Mouse (Mus musculus): ENCODE results near the gene Rybp. TPM values are rescaled to one million over a fixed set of nuclear protein-coding genes. Genes with fewer than 3 reads are reported as not detected.

Gene Rybp
- polyA plus RNA-seq (2016; fragmentation: Nextera tagmentation; extraction: Ambion mirVana) = 9.2 and 10.4 TPM in 2 replicates

- Histone ChIP-seq H3K4me1 (replicated peaks) (peaks cover 35% of the 10 kb centered on the region), H3K27me3 (ENCODE audit: insufficient read depth, poor library complexity, severe bottlenecking) (peaks cover 37% of the 10 kb centered on the region), H3K36me3 (peaks cover 7% of the 10 kb centered on the region; the same call in 1 of the 2 replicates), H3K4me3 (peak within 1 kb of the TSS; percentile 78), H3K9me3 (no peaks in the 10 kb centered on the region), H3K27ac (peak within 1 kb of the TSS; percentile 98)
- WGBS = under 1% methylated on average over 105 of the region's 112 CpGs
- peak; percentile 92 for DNase-seq (ENCODE audit: low spot score)
Measured at GRCm38 (mm10) chr6:100287334-100288015, at the start of gene Rybp. TSS of gene Rybp (minus strand) at chr6:100287485.

- Histone ChIP-seq H3K9me3 (no peaks in the 10 kb centered on the region), H3K27me3 (ENCODE audit: insufficient read depth, poor library complexity, severe bottlenecking) (peaks cover 85% of the 10 kb centered on the region), H3K36me3 (no peaks in the 10 kb centered on the region), H3K27ac (peak overlapping the region; percentile 90), H3K4me3 (peak overlapping the region; percentile 32), H3K4me1 (replicated peaks) (peaks cover 29% of the 10 kb centered on the region)
- DNase-seq (ENCODE audit: low spot score) = peak; percentile 42
- 3% methylated on average over 14 of the region's 14 CpGs for WGBS
Measured at GRCm38 (mm10) chr6:100336591-100337148, 49.4 kb upstream of the Rybp start.

- no peaks in the 10 kb centered on the region for H3K36me3 ChIP-seq
- H3K9me3 ChIP-seq = no peaks in the 10 kb centered on the region
- peak; percentile 79 for DNase-seq (ENCODE audit: low spot score)
- peaks cover 87% of the 10 kb centered on the region for H3K27me3 ChIP-seq (ENCODE audit: insufficient read depth, poor library complexity, severe bottlenecking)
- H3K4me3 ChIP-seq = peak overlapping the region; percentile 46
- H3K4me1 ChIP-seq (replicated peaks) = peaks cover 32% of the 10 kb centered on the region
- under 1% methylated on average over 18 of the region's 18 CpGs for WGBS
- peak overlapping the region; percentile 90 for H3K27ac ChIP-seq
Measured at GRCm38 (mm10) chr6:100335506-100336144, 48.3 kb upstream of the Rybp start.

GRCm38 (mm10) chr6:100333745-100334144, 46.5 kb upstream of the Rybp start:
- WGBS = 77% methylated on average over 7 of the region's 7 CpGs
- DNase-seq (ENCODE audit: low spot score) = no peak
- Histone ChIP-seq H3K27me3 (ENCODE audit: insufficient read depth, poor library complexity, severe bottlenecking) (peaks cover 88% of the 10 kb centered on the region), H3K27ac (no peak overlapping the region), H3K36me3 (no peaks in the 10 kb centered on the region), H3K4me3 (no peak overlapping the region), H3K9me3 (no peaks in the 10 kb centered on the region), H3K4me1 (replicated peaks) (peaks cover 32% of the 10 kb centered on the region)

- no peak for DNase-seq (ENCODE audit: low spot score)
- H3K36me3 ChIP-seq = no peaks in the 10 kb centered on the region
- no peak overlapping the region for H3K4me3 ChIP-seq
- H3K4me1 ChIP-seq (replicated peaks) = peaks cover 32% of the 10 kb centered on the region
- no peaks in the 10 kb centered on the region for H3K9me3 ChIP-seq
- 77% methylated on average over 4 of the region's 4 CpGs for WGBS
- H3K27ac ChIP-seq = no peak overlapping the region
- peaks cover 80% of the 10 kb centered on the region for H3K27me3 ChIP-seq (ENCODE audit: insufficient read depth, poor library complexity, severe bottlenecking)
Measured at GRCm38 (mm10) chr6:100332479-100332878, 45.2 kb upstream of the Rybp start.

GRCm38 (mm10) chr6:100331582-100331981, 44.3 kb upstream of the Rybp start:
- WGBS = 45% methylated on average over 8 of the region's 8 CpGs

GRCm38 (mm10) chr6:100331055-100331454, 43.8 kb upstream of the Rybp start:
- H3K4me1 ChIP-seq (replicated peaks) = peaks cover 20% of the 10 kb centered on the region
- peaks cover 78% of the 10 kb centered on the region for H3K27me3 ChIP-seq (ENCODE audit: insufficient read depth, poor library complexity, severe bottlenecking)
- no peak overlapping the region for H3K27ac ChIP-seq
- H3K36me3 ChIP-seq = no peaks in the 10 kb centered on the region
- no peak overlapping the region for H3K4me3 ChIP-seq
- no peak for DNase-seq (ENCODE audit: low spot score)
- no peaks in the 10 kb centered on the region for H3K9me3 ChIP-seq
- WGBS = 72% methylated on average over 9 of the region's 9 CpGs

More at GRCm38 (mm10) chr6:100331582-100331981, 44.3 kb upstream of the Rybp start:
- no peak for DNase-seq (ENCODE audit: low spot score)
- peaks cover 26% of the 10 kb centered on the region for H3K4me1 ChIP-seq (replicated peaks)
- no peak overlapping the region for H3K27ac ChIP-seq
- H3K4me3 ChIP-seq = no peak overlapping the region
- H3K27me3 ChIP-seq (ENCODE audit: insufficient read depth, poor library complexity, severe bottlenecking) = peaks cover 77% of the 10 kb centered on the region
- H3K9me3 ChIP-seq = no peaks in the 10 kb centered on the region
- H3K36me3 ChIP-seq = no peaks in the 10 kb centered on the region

GRCm38 (mm10) chr6:100329542-100329941, 42.3 kb upstream of the Rybp start:
- Histone ChIP-seq H3K4me1 (replicated peaks) (peaks cover 5% of the 10 kb centered on the region), H3K4me3 (no peak overlapping the region), H3K27ac (no peak overlapping the region), H3K27me3 (ENCODE audit: insufficient read depth, poor library complexity, severe bottlenecking) (peaks cover 85% of the 10 kb centered on the region), H3K36me3 (no peaks in the 10 kb centered on the region), H3K9me3 (no peaks in the 10 kb centered on the region)
- WGBS = 67% methylated on average over 4 of the region's 4 CpGs
- DNase-seq (ENCODE audit: low spot score) = no peak

GRCm38 (mm10) chr6:100327050-100327449, 39.8 kb upstream of the Rybp start:
- Histone ChIP-seq H3K4me3 (no peak overlapping the region), H3K4me1 (replicated peaks) (peaks cover 9% of the 10 kb centered on the region; the same call in 1 of the 2 replicates), H3K36me3 (no peaks in the 10 kb centered on the region), H3K27me3 (ENCODE audit: insufficient read depth, poor library complexity, severe bottlenecking) (peaks cover 82% of the 10 kb centered on the region), H3K27ac (no peak overlapping the region), H3K9me3 (no peaks in the 10 kb centered on the region)
- 87% methylated on average over 5 of the region's 5 CpGs for WGBS
- DNase-seq (ENCODE audit: low spot score) = no peak

GRCm38 (mm10) chr6:100323756-100324430, 36.6 kb upstream of the Rybp start:
- 88% methylated on average over 10 of the region's 10 CpGs for WGBS
- H3K4me1 ChIP-seq (replicated peaks) = peaks cover 6% of the 10 kb centered on the region; the same call in 1 of the 2 replicates

GRCm38 (mm10) chr6:100322561-100322960, 35.3 kb upstream of the Rybp start:
- H3K9me3 ChIP-seq = no peaks in the 10 kb centered on the region
- WGBS = 59% methylated on average over 8 of the region's 8 CpGs
- no peak overlapping the region for H3K27ac ChIP-seq
- DNase-seq (ENCODE audit: low spot score) = no peak
- no peaks in the 10 kb centered on the region for H3K36me3 ChIP-seq
- H3K4me1 ChIP-seq (replicated peaks) = peaks cover 6% of the 10 kb centered on the region; the same call in 1 of the 2 replicates
- peaks cover 75% of the 10 kb centered on the region for H3K27me3 ChIP-seq (ENCODE audit: insufficient read depth, poor library complexity, severe bottlenecking)
- H3K4me3 ChIP-seq = no peak overlapping the region

More at GRCm38 (mm10) chr6:100323756-100324430, 36.6 kb upstream of the Rybp start:
- Histone ChIP-seq H3K36me3 (no peaks in the 10 kb centered on the region), H3K4me3 (no peak overlapping the region), H3K9me3 (no peaks in the 10 kb centered on the region), H3K27ac (no peak overlapping the region), H3K27me3 (ENCODE audit: insufficient read depth, poor library complexity, severe bottlenecking) (peaks cover 71% of the 10 kb centered on the region)
- no peak for DNase-seq (ENCODE audit: low spot score)

- WGBS = 86% methylated on average over 5 of the region's 5 CpGs
- H3K4me3 ChIP-seq = no peak overlapping the region
- no peak for DNase-seq (ENCODE audit: low spot score)
- H3K27ac ChIP-seq = no peak overlapping the region
- peaks cover 74% of the 10 kb centered on the region for H3K27me3 ChIP-seq (ENCODE audit: insufficient read depth, poor library complexity, severe bottlenecking)
- no peaks in the 10 kb centered on the region for H3K9me3 ChIP-seq
- no peaks in the 10 kb centered on the region for H3K36me3 ChIP-seq
- H3K4me1 ChIP-seq (replicated peaks) = peaks cover 6% of the 10 kb centered on the region; the same call in 1 of the 2 replicates
Measured at GRCm38 (mm10) chr6:100322145-100322544, 34.9 kb upstream of the Rybp start.
